ENCODE assay signal across 8 mouse cellular contexts in genomic region chr10:120475601-120476515, GRCm38 (mm10). TPM values are rescaled to one million over a fixed set of nuclear protein-coding genes. Genes with fewer than 3 reads are reported as not detected.
DNase-seq lines count a peak whose midpoint lies in the region; ATAC-seq lines count a peak whose summit lies in the region.

TSS of gene Hmga2 (minus strand) at chr10:120476469.

- peak within 1 kb of the TSS; percentile 45 for H3K4me3 ChIP-seq in brown adipose tissue, adult 24 weeks (ENCODE audit: insufficient read depth, low read depth, low read length)
- H3K4me3 ChIP-seq in heart, embryonic 15.5 days, result peak within 1 kb of the TSS; percentile 78

- under 1% methylated on average over 97 of the region's 99 CpGs for WGBS in heart, embryonic 15.5 days

- no peaks in the 10 kb centered on the region for H3K36me3 ChIP-seq in heart, embryonic 15.5 days

- H3K27me3 ChIP-seq in heart, embryonic 15.5 days, result no peaks in the 10 kb centered on the region

- H3K4me1 ChIP-seq in brown adipose tissue, adult 24 weeks (ENCODE audit: control insufficient read depth, insufficient read depth, insufficient read length, low read length), result peaks cover 13% of the 10 kb centered on the region
- peaks cover 20% of the 10 kb centered on the region for H3K4me1 ChIP-seq in heart, embryonic 15.5 days (replicated peaks)

- peak; percentile 19 to 68 for DNase-seq in spleen, postnatal 4 days (ENCODE audit: low spot score in 2 of 2)
- no peak for DNase-seq in spleen, postnatal 14 days (ENCODE audit: low spot score in 2 of 2)
- DNase-seq in kidney, postnatal 4 days, result peak; percentile 68 to 82
- peak; percentile 15 for DNase-seq in urinary bladder, postnatal 25 days (ENCODE audit: low spot score)
- DNase-seq in cerebellum, adult 9-10 months, result no peak

- no peaks in the 10 kb centered on the region for H3K9me3 ChIP-seq in heart, embryonic 15.5 days (replicated peaks)

- peak; percentile 48 for ATAC-seq in heart, embryonic 15.5 days (replicated peaks; ENCODE audit: insufficient number of reproducible peaks, insufficient read depth, low FRiP score, low read depth)
- 0 out of 2 replicates have a peak, but pooled peaks have one; percentile 43 for ATAC-seq in megakaryocyte-erythroid progenitor cell, adult 5-6 weeks (replicated peaks; ENCODE audit: low FRiP score, low TSS enrichment, poor library complexity, severe bottlenecking)

- no peak within 1 kb of the TSS for H3K27ac ChIP-seq in brown adipose tissue, adult 24 weeks (replicated peaks; ENCODE audit: low read depth, low read length)
- H3K27ac ChIP-seq in heart, embryonic 15.5 days, result peak within 1 kb of the TSS; percentile 73

- H3K9ac ChIP-seq in heart, embryonic 15.5 days, result peak within 1 kb of the TSS; percentile 75

- peak within 1 kb of the TSS; percentile 96 for H3K4me2 ChIP-seq in heart, embryonic 15.5 days

RNA-seq across cellular contexts. Expression of gene Hmga2, which starts in this region (rescaled TPM):
- not detected in 2 replicates for polyA plus RNA-seq in brown adipose tissue, adult 24 weeks (2012; ENCODE audit: insufficient read depth, insufficient read length, missing spikeins)
- 2.8 and 3.3 TPM in 2 replicates for polyA plus RNA-seq in heart, embryonic 15.5 days (2015; fragmentation: Nextera tagmentation; extraction: Ambion mirVana)
- total RNA-seq in megakaryocyte-erythroid progenitor cell, adult 5-6 weeks (2014; fragmentation: Nextera tagmentation), result 0.52 and 0.62 TPM in 2 replicates
- total RNA-seq in megakaryocyte-erythroid progenitor cell, adult 5-6 weeks (2017), result 1.5 TPM in 1 of 2 replicates, not detected in the other

Comparison
In these comparisons a context has a peak if more than half of its experiments do, and no peak if none do; other contexts are left out.
1. DNase-seq: peak in spleen, postnatal 4 days (2 of 2), kidney, postnatal 4 days (2 of 2) and urinary bladder, postnatal 25 days (single experiment); none in spleen, postnatal 14 days (0 of 2) and cerebellum, adult 9-10 months (single experiment).